Mouse (Mus musculus) limb, embryonic 15.5 days (tissue): ENCODE measurements around the gene Ror1. TPM values are rescaled to one million over a fixed set of nuclear protein-coding genes. Genes with fewer than 3 reads are reported as not detected.

ENCODE experiments used
- ATAC-seq: fragments of 200-750 bp; cut with Nextera tagmentation; 2 replicates; pipeline ENCODE4 v1.8.0; 2017; ENCODE audit warnings: low read depth, moderate TSS enrichment; ENCODE audit not compliant: insufficient number of reproducible peaks, low FRiP score, low TSS enrichment
- H3K27ac ChIP-seq: fragments of 300-500 bp; sonication (generic); 2 replicates; pipeline ENCODE4 v1.5.1; 2015; ENCODE audit warnings: moderate library complexity, mild to moderate bottlenecking, inconsistent platforms
- H3K27me3 ChIP-seq: fragments of 300-500 bp; sonication (generic); 2 replicates; pipeline ENCODE4 v1.6.1; 2015; ENCODE audit warnings: inconsistent platforms
- H3K36me3 ChIP-seq: fragments of 300-500 bp; sonication (generic); 2 replicates; pipeline ENCODE4 v1.6.1; 2015; ENCODE audit warnings: inconsistent platforms
- H3K4me1 ChIP-seq: fragments of 300-500 bp; sonication (generic); 2 replicates; pipeline ENCODE4 v1.6.1; 2015; ENCODE audit warnings: inconsistent platforms
- H3K4me2 ChIP-seq: fragments of 300-500 bp; sonication (generic); 2 replicates; pipeline ENCODE4 v1.6.1; 2015; ENCODE audit warnings: mild to moderate bottlenecking, inconsistent platforms
- H3K4me3 ChIP-seq: fragments of 300-500 bp; sonication (generic); 2 replicates; pipeline ENCODE4 v1.5.1; 2015; ENCODE audit warnings: mild to moderate bottlenecking, inconsistent platforms
- H3K9ac ChIP-seq: fragments of 300-500 bp; sonication (generic); 2 replicates; pipeline ENCODE4 v1.6.1; 2015; ENCODE audit warnings: inconsistent platforms
- H3K9me3 ChIP-seq: fragments of 300-500 bp; sonication (generic); 2 replicates; pipeline ENCODE4 v1.6.1; 2016; ENCODE audit warnings: inconsistent platforms
- WGBS: fragments of 180-500 bp; shearing (Covaris S2); methylation state at CpG from one replicate; pipeline ENCODE4 v1.1.7; 2015; 5-methylcytosine and 5-hydroxymethylcytosine counted together
- polyA plus RNA-seq: library from polyadenylated mRNA; unstranded; fragments of >200 nt; fragmentation: Nextera tagmentation; extraction: Ambion mirVana; gene quantifications from 2 replicates; pipeline ENCODE4 v1.2.1, GENCODE M21; 2015

Ror1 gene
- polyA plus RNA-seq, 1 experiment from 2014 or later: 9.5 TPM

- ATAC-seq: no peak
- no peak overlapping the region for H3K4me3 ChIP-seq
- 34% methylated on average over 6 of the region's 6 CpGs for WGBS
Observed at GRCm38 (mm10) chr4:100070101-100070500, 25.5 kb upstream of the Ror1 start.

DNA sequence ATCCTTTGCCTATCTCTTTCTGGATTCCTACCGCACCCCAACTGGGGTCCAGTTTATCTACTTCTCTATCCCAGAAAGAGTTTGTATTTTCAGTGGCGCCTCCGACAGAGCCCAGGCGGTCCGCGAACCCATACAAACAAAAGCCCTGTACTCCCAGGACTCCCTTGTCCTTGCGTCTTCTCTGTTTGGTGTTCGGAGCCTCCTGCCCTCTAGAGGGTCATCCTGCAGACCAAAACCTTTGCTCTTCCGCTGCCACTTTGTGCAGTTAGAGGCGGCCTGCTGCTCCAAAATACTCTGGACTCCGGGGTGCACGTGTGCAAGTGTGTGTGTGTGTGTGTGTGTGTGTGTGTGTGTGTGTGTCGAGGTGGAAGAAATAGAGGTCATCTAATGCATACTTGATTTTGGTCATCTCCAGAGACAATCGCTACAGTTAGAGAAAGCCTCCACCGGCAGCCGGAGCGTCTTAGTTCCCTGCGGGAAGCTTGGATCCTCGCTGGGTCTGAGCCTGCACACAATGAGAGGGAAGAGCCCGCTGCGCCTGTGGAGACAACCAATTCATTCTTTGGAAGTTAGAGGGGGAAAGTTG is 1.1 kb downstream of the Ror1 start:
- Histone ChIP-seq H3K9ac (peak overlapping the region; percentile 85), H3K27me3 (peaks cover 20% of the 10 kb centered on the region), H3K4me3 (peak overlapping the region; percentile 75), H3K9me3 (no peaks in the 10 kb centered on the region), H3K4me1 (peaks cover 9% of the 10 kb centered on the region), H3K27ac (peak overlapping the region; percentile 92; the same call in 1 of the 2 replicates), H3K4me2 (peak overlapping the region; percentile 86), H3K36me3 (no peaks in the 10 kb centered on the region)
- 4% methylated on average over 21 of the region's 21 CpGs for whole genome bisulfite sequencing
- ATAC-seq: no peak

More at GRCm38 (mm10) chr4:100070101-100070500, 25.5 kb upstream of the Ror1 start:
- no peaks in the 10 kb centered on the region for H3K36me3 ChIP-seq
- peaks cover 9% of the 10 kb centered on the region; the same call in 1 of the 2 replicates for H3K4me1 ChIP-seq
- no peak overlapping the region for H3K9ac ChIP-seq
- no peak overlapping the region for H3K27ac ChIP-seq
- no peak overlapping the region for H3K4me2 ChIP-seq
- H3K27me3 ChIP-seq: no peaks in the 10 kb centered on the region
- H3K9me3 ChIP-seq: no peaks in the 10 kb centered on the region

- Histone ChIP-seq H3K36me3 (no peaks in the 10 kb centered on the region), H3K27ac (no peak overlapping the region), H3K4me1 (peaks cover 16% of the 10 kb centered on the region), H3K4me3 (peak overlapping the region; percentile 75), H3K27me3 (peaks cover 20% of the 10 kb centered on the region), H3K9ac (no peak overlapping the region), H3K9me3 (no peaks in the 10 kb centered on the region), H3K4me2 (peak overlapping the region; percentile 86)
- ATAC-seq: no peak
- WGBS: 25% methylated on average over 10 of the region's 10 CpGs
Observed at GRCm38 (mm10) chr4:100097364-100097979, 1.9 kb downstream of the Ror1 start.

DNA sequence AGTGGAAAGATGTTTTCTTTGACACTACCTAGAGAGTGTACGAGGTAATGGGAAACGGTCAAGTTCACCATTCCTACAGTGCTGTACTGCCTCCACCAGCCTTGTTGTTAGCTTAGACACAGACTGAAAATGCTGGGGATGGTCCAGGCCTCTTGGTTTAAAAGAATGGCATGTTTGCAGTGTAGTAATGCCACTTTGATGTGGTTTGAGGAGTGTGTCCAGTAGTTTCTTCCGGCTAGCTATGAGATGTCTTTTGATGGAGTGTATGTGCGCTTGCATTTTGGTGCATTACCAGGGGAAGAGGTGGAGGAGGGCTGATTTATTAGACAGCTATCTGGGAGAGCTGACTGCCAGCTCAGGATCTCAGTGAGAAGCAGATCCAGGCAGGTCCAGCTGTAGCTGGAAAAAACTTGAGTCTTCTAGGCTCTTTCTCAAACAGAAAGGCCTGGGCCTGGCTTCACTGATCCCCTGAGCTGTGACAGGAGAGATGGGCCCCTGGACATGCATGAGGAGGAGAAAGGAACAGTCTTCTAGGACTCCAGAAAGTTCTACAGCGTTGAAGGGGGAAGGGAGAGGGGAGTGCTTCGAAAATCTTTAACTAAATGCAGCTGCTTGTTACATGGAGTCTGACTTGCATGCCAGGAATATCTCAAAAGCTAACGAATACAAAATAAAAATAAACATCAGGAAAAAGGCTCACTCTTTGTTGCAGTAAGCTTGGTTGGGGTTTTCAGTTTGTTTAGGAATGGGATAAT is 5.7 kb downstream of the Ror1 start:
- H3K36me3 ChIP-seq: no peaks in the 10 kb centered on the region
- peaks cover 22% of the 10 kb centered on the region for H3K4me1 ChIP-seq
- ATAC-seq: no peak

GRCm38 (mm10) chr4:100101844-100102243 is 6.3 kb downstream of the Ror1 start:
- Histone ChIP-seq H3K4me3 (no peak overlapping the region), H3K9me3 (no peaks in the 10 kb centered on the region), H3K36me3 (no peaks in the 10 kb centered on the region), H3K4me2 (no peak overlapping the region), H3K9ac (no peak overlapping the region), H3K27me3 (peaks cover 10% of the 10 kb centered on the region), H3K27ac (no peak overlapping the region), H3K4me1 (peaks cover 22% of the 10 kb centered on the region)
- ATAC-seq: no peak
- 41% methylated on average over 5 of the region's 5 CpGs for WGBS

More for the DNA sequence above, 5.7 kb downstream of the Ror1 start:
- H3K9ac ChIP-seq: no peak overlapping the region
- 42% methylated on average over 7 of the region's 7 CpGs for WGBS
- H3K4me2 ChIP-seq: no peak overlapping the region
- H3K4me3 ChIP-seq: no peak overlapping the region
- peak overlapping the region; percentile 62 for H3K27ac ChIP-seq
- peaks cover 10% of the 10 kb centered on the region for H3K27me3 ChIP-seq
- no peaks in the 10 kb centered on the region for H3K9me3 ChIP-seq

DNA sequence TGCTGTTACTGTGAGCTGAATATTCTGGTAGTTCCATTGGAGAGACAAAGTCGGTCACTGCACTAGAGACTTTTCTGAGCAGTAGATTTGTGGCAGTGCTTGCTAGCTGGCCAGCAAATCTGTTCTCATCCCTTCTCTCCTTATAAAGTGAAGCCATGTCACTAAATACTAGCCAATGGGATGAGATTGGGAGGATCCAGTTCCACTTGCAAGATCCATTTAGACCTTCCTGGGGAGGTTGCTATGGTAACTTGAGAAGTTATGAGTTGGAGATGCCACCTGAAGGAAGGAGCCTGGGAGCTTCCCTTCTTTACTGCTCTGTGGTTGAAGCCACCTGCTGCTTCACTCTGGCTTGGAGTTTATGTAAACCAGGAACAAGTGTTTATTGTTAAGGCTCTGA is 8.7 kb downstream of the Ror1 start:
- Histone ChIP-seq H3K36me3 (no peaks in the 10 kb centered on the region), H3K4me2 (no peak overlapping the region), H3K27ac (no peak overlapping the region), H3K4me1 (peaks cover 22% of the 10 kb centered on the region), H3K4me3 (no peak overlapping the region), H3K27me3 (peaks cover 9% of the 10 kb centered on the region; the same call in 1 of the 2 replicates), H3K9me3 (no peaks in the 10 kb centered on the region), H3K9ac (no peak overlapping the region)
- ATAC-seq: no peak
- 91% methylated on average over 1 of the region's 1 CpGs for WGBS

GRCm38 (mm10) chr4:100107593-100107992 is 12.0 kb downstream of the Ror1 start:
- Histone ChIP-seq H3K4me3 (no peak overlapping the region), H3K9ac (no peak overlapping the region), H3K4me2 (no peak overlapping the region), H3K9me3 (no peaks in the 10 kb centered on the region), H3K36me3 (no peaks in the 10 kb centered on the region), H3K27ac (no peak overlapping the region), H3K27me3 (peaks cover 22% of the 10 kb centered on the region), H3K4me1 (peaks cover 8% of the 10 kb centered on the region)
- 68% methylated on average over 9 of the region's 9 CpGs for WGBS
- ATAC-seq: no peak

- no peak overlapping the region for H3K4me2 ChIP-seq
- no peak overlapping the region for H3K4me3 ChIP-seq
- 94% methylated on average over 4 of the region's 4 CpGs for WGBS
- H3K27ac ChIP-seq: no peak overlapping the region
- no peaks in the 10 kb centered on the region for H3K36me3 ChIP-seq
- no peaks in the 10 kb centered on the region for H3K9me3 ChIP-seq
- H3K4me1 ChIP-seq: 0 out of 2 replicates have a peak, but pooled peaks cover 3% of the 10 kb centered on the region
- peaks cover 22% of the 10 kb centered on the region for H3K27me3 ChIP-seq
- no peak for ATAC-seq
- H3K9ac ChIP-seq: no peak overlapping the region
Observed at GRCm38 (mm10) chr4:100108551-100108950, 13.0 kb downstream of the Ror1 start.

DNA sequence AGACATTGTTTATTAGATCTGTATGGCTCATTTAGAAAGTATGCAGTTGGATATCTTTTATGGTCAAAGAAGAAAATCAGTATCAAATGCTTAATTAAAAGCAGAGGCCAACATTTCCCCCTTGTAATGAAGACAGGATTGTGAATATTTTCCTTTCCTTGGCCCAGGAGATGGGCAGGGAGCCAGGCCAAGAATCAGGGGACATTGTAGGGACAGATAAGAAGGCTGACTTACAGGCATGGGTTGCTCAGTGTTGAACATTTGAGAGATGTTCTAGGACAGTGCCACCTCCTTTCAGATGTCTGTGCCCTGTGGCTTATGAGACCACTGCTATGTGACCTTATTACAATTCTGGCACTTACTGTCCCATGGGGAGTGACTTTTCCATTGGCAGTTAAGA is 18.6 kb downstream of the Ror1 start:
- Histone ChIP-seq H3K9me3 (no peaks in the 10 kb centered on the region), H3K27ac (no peak overlapping the region), H3K27me3 (peaks cover 17% of the 10 kb centered on the region), H3K4me2 (no peak overlapping the region), H3K36me3 (no peaks in the 10 kb centered on the region), H3K4me1 (0 out of 2 replicates have a peak, but pooled peaks cover 3% of the 10 kb centered on the region), H3K4me3 (no peak overlapping the region), H3K9ac (no peak overlapping the region)
- no peak for ATAC-seq

DNA sequence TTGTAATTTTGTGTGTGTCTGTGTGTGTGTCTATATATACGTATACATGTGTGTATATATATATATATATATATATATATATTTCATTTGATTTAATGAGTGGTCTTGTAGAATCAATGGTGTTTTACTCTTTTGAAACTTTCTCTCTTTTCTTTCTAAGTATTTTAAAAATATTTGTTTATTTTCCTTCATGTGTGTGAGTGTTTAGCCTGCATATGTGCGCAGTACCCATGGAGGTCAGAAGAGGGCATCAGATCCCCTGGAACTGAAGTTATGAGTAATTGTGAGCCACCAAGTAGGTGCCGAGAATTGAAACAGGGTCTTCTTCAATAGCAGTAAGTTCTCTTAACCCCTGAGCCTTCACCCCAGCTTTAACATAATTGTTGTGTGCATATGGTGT is 20.8 kb downstream of the Ror1 start:
- WGBS: 96% methylated on average over 3 of the region's 3 CpGs
- H3K9ac ChIP-seq: no peak overlapping the region
- H3K4me1 ChIP-seq: no peaks in the 10 kb centered on the region
- H3K4me2 ChIP-seq: no peak overlapping the region
- H3K27me3 ChIP-seq: peaks cover 7% of the 10 kb centered on the region; the same call in 1 of the 2 replicates
- H3K36me3 ChIP-seq: no peaks in the 10 kb centered on the region
- no peak for ATAC-seq
- H3K4me3 ChIP-seq: no peak overlapping the region
- no peaks in the 10 kb centered on the region for H3K9me3 ChIP-seq
- H3K27ac ChIP-seq: no peak overlapping the region

DNA sequence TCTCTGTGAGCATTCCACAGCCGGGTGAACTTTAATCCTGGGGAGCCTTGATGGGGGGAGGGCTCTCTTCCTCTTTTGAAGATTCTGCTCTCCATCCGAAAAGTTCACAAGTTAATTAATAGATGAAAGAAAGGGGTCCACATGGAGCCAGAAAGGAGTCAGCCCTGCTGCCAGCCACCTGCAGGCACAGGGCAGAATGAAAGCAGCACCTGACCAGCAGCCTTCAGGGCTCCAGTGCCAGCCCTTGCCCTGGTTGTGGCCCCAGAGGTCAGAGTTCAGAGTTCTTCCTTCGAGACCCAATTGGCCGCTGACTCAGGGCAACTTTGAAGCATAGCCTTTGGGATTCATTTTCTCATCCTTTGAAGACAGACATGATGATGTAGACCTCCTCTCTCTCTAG is 23.1 kb downstream of the Ror1 start:
- peaks cover 7% of the 10 kb centered on the region; the same call in 1 of the 2 replicates for H3K27me3 ChIP-seq
- WGBS: 39% methylated on average over 4 of the region's 4 CpGs
- no peak for ATAC-seq
- no peak overlapping the region for H3K4me3 ChIP-seq
- H3K27ac ChIP-seq: no peak overlapping the region
- no peaks in the 10 kb centered on the region for H3K4me1 ChIP-seq
- no peak overlapping the region for H3K9ac ChIP-seq
- H3K9me3 ChIP-seq: no peaks in the 10 kb centered on the region
- H3K36me3 ChIP-seq: no peaks in the 10 kb centered on the region
- H3K4me2 ChIP-seq: no peak overlapping the region

GRCm38 (mm10) chr4:100119431-100119830 is 23.8 kb downstream of the Ror1 start:
- Histone ChIP-seq H3K36me3 (no peaks in the 10 kb centered on the region), H3K9ac (no peak overlapping the region), H3K4me2 (no peak overlapping the region), H3K4me3 (no peak overlapping the region), H3K27me3 (peaks cover 7% of the 10 kb centered on the region; the same call in 1 of the 2 replicates), H3K27ac (no peak overlapping the region), H3K9me3 (no peaks in the 10 kb centered on the region), H3K4me1 (no peaks in the 10 kb centered on the region)
- ATAC-seq: no peak
- 93% methylated on average over 1 of the region's 1 CpGs for WGBS
